Mouse (Mus musculus) forebrain, postnatal 0 days (tissue): Measurements from ENCODE around the gene Bloc1s4. TPM values are rescaled to one million over a fixed set of nuclear protein-coding genes. Genes with fewer than 3 reads are reported as not detected.

Experiments
- ATAC-seq: fragments of 200-750 bp; cut with Nextera tagmentation; 2 replicates; pipeline ENCODE4 v1.8.0; 2017; ENCODE audit warnings: mild to moderate bottlenecking, moderate library complexity
- DNase-seq: peaks from one replicate; pipeline ENCODE4 v3.0.0-alpha.2; 2015
- H3K27ac ChIP-seq: fragments of 300-500 bp; sonication (generic); 2 replicates; pipeline ENCODE4 v1.5.1; 2014; ENCODE audit warnings: low read depth, mild to moderate bottlenecking, antibody characterized with exemption, low read length, moderate library complexity, mixed read lengths
- H3K27me3 ChIP-seq: fragments of 300-500 bp; sonication (generic); 2 replicates; pipeline ENCODE4 v1.6.1; 2014; ENCODE audit warnings: mild to moderate bottlenecking, low read length, mixed read lengths; ENCODE audit not compliant: insufficient read depth
- H3K36me3 ChIP-seq: fragments of 300-500 bp; sonication (generic); 2 replicates; pipeline ENCODE4 v1.6.1; 2014; ENCODE audit warnings: mild to moderate bottlenecking, moderate library complexity; ENCODE audit not compliant: insufficient read depth
- H3K4me1 ChIP-seq: fragments of 300-500 bp; sonication (generic); 2 replicates; pipeline ENCODE4 v1.6.1; 2014; ENCODE audit warnings: antibody characterized with exemption; ENCODE audit not compliant: insufficient read depth
- H3K4me2 ChIP-seq: fragments of 300-500 bp; sonication (generic); 2 replicates; pipeline ENCODE4 v1.6.1; 2014; ENCODE audit warnings: low read depth, mild to moderate bottlenecking, moderate library complexity
- H3K4me3 ChIP-seq: fragments of 300-500 bp; sonication (generic); 2 replicates; pipeline ENCODE4 v1.5.1; 2014; ENCODE audit warnings: low read depth, low read length, mixed read lengths
- H3K9ac ChIP-seq: fragments of 300-500 bp; sonication (generic); 2 replicates; pipeline ENCODE4 v1.6.1; 2014; ENCODE audit warnings: mild to moderate bottlenecking
- H3K9me3 ChIP-seq: fragments of 300-500 bp; sonication (generic); 2 replicates; pipeline ENCODE4 v1.6.1; 2016; ENCODE audit warnings: low read length
- CTCF ChIP-seq: sonication (generic); IDR thresholded peaks from 2 replicates; pipeline ENCODE4 v1.5.1; 2016; ENCODE audit warnings: antibody characterized with exemption, control low read depth, low read depth
- WGBS: fragments of 180-500 bp; shearing (Covaris S2); extraction: QIAGEN DNeasy Blood & Tissue Kit; methylation state at CpG from one replicate; pipeline ENCODE4 v1.1.7; 2014; 5-methylcytosine and 5-hydroxymethylcytosine counted together
- polyA plus RNA-seq: library from polyadenylated mRNA; unstranded; fragments of >200 nt; fragmentation: Nextera tagmentation; extraction: Ambion mirVana; gene quantifications from 2 replicates; pipeline ENCODE4 v1.2.1, GENCODE M21; 2015
- total RNA-seq: library from RNA; depleted of rRNA; stranded (reverse); fragments of >200 nt; gene quantifications from 2 replicates; pipeline ENCODE4 v1.2.3, GENCODE M21; 2014; rRNA removed

Gene Bloc1s4
- total and polyA plus RNA-seq, 2 experiments from 2014 or later: 23.6 to 32.7 TPM

DNA sequence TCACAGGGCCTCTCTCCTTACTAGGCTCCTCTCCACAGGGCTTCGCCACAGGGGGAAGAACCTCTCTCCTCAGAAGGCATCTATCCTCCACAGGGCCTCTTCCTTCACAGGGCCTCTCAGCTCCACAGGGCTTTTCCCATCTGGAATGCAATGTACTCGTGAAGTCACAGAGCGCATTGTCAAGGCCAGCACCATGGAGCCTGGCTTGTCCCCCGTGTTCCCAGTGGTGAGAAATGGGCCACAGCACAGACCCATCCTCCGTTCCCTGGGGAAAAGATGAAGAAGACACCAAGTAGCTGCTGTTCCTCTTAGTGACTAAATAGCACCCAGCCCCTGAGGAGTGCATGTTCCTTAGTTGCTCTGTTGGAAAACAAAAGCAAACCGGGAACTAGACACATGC lies 43.8 kb downstream of the Bloc1s4 start:
- no peak overlapping the region for H3K9ac ChIP-seq
- H3K4me3 ChIP-seq: no peak overlapping the region
- H3K4me2 ChIP-seq: no peak overlapping the region
- no peak overlapping the region for H3K27ac ChIP-seq
- DNase-seq (no peak), ATAC-seq (no peak)
- no peaks in the 10 kb centered on the region for H3K36me3 ChIP-seq
- no peak for TF ChIP-seq CTCF
- no peaks in the 10 kb centered on the region for H3K9me3 ChIP-seq
- no peaks in the 10 kb centered on the region for H3K27me3 ChIP-seq
- WGBS: 79% methylated on average over 6 of the region's 6 CpGs
- H3K4me1 ChIP-seq: no peaks in the 10 kb centered on the region

DNA sequence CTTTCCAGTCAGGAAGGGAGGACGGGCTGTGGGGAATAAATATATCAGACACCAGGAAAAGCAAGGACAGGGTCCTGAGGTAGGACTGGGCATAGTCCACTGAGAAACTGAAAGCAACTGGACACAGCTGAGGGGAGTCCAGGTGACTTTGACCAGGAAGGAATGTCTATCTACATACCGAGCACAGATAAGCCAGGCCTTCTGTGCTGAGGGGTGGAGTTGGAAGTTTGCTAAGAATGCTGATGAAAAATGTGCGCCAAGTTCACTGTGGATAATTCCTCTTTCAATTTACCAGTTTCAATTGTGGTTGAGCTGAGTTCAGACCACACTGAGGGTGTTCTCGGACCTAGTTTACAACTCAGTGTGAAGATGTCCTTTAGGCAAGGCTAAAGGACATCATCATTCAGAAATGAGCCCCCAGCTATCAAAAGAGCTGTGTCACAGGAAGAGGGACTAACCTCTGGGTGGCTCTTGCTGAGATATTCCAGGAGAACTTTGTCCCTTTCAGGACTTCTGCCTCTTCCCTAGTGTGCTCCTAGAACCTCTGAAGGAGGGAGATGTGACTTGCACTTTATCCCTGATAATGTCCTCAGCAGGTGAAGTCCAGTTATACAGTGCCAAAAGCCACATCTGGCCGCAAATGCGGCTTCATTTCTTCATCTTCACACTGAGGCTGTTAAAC lies 47.4 kb downstream of the Bloc1s4 start:
- no peak for DNase-seq
- Histone ChIP-seq H3K4me1 (0 out of 2 replicates have a peak, but pooled peaks cover 4% of the 10 kb centered on the region), H3K27ac (no peak overlapping the region), H3K4me2 (no peak overlapping the region), H3K27me3 (no peaks in the 10 kb centered on the region), H3K4me3 (no peak overlapping the region), H3K9me3 (no peaks in the 10 kb centered on the region), H3K36me3 (no peaks in the 10 kb centered on the region), H3K9ac (no peak overlapping the region)
- no peak for TF ChIP-seq CTCF
- 83% methylated on average over 6 of the region's 6 CpGs for WGBS
- ATAC-seq: no peak

DNA sequence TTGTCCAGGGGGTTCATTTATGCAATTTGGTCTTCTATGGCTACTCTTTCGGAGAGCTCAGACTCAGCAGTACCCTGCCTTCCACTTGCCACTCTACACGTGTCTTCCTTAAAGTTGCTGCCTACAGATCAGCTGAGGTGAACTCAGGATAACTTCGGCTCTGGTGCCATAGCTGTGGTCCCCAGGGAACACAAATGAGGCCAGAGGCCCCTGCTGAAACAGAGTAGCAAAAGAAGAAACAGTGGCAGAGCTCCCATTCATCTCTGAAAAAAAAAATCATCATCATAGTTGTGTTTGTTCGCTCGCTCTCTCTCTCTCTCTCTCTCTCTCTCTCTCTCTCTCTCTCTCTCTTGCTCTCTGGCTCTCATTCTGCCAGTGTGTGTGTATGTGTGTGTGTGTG lies 49.8 kb downstream of the Bloc1s4 start:
- H3K27me3 ChIP-seq: no peaks in the 10 kb centered on the region
- no peak overlapping the region for H3K4me3 ChIP-seq
- no peak overlapping the region for H3K4me2 ChIP-seq
- H3K9me3 ChIP-seq: no peaks in the 10 kb centered on the region
- H3K27ac ChIP-seq: no peak overlapping the region
- no peaks in the 10 kb centered on the region for H3K36me3 ChIP-seq
- ATAC-seq: no peak
- no peak overlapping the region for H3K9ac ChIP-seq
- no peak for DNase-seq
- WGBS: 68% methylated on average over 5 of the region's 5 CpGs
- TF ChIP-seq CTCF: no peak
- H3K4me1 ChIP-seq: peaks cover 9% of the 10 kb centered on the region; the same call in 1 of the 2 replicates

DNA sequence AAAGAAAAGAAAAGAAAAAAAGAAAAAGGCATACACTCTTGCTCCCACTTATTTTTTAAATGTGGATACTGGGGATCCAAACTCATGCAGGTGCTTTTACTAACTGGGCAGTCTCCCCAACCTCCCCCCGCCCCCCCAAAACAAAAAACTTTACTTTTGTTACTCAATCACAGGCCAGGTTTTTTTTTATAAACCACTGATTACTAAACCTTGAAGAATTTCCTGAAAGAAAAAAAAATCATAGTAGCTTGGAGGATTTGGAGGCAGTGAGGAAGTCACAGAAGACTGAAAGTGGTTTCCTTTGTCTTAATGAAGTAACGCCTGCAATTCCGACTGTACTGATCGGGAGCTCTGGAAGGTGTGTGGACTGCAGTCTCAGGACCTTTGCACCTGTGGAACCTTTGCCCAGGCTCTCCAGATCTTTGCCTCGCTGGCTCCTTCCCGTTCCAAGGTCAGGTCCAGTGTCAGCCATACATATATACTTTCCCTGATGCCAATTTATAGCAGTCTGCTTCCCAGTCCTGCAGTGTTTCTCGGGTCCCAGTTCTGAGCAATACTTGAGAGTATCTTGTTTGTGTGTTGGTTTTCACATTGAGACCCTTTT lies 50.3 kb downstream of the Bloc1s4 start:
- 81% methylated on average over 7 of the region's 7 CpGs for WGBS

More for the DNA sequence above, 50.3 kb downstream of the Bloc1s4 start:
- Histone ChIP-seq H3K9me3 (no peaks in the 10 kb centered on the region), H3K4me2 (no peak overlapping the region), H3K27ac (no peak overlapping the region), H3K4me1 (peaks cover 14% of the 10 kb centered on the region; the same call in 1 of the 2 replicates), H3K9ac (no peak overlapping the region), H3K4me3 (no peak overlapping the region), H3K27me3 (no peaks in the 10 kb centered on the region), H3K36me3 (no peaks in the 10 kb centered on the region)
- DNase-seq (no peak), ATAC-seq (no peak)
- TF ChIP-seq CTCF: no peak

Other genes starting within 250 kb of the Bloc1s4 start
- gene Tbc1d14, start 155.4 kb downstream of the Bloc1s4 start, total RNA-seq: 28.1 and 29.0 TPM in 2 replicates
- 74.1 and 74.5 TPM in 2 replicates for gene Tbc1d14, start 155.4 kb downstream of the Bloc1s4 start, polyA plus RNA-seq
- 84.7 and 105 TPM in 2 replicates for gene D5Ertd579e, start 52.6 kb downstream of the Bloc1s4 start, total RNA-seq
- 23.3 and 27.4 TPM in 2 replicates for gene D5Ertd579e, start 52.6 kb downstream of the Bloc1s4 start, polyA plus RNA-seq
- 296 and 353 TPM in 2 replicates for gene Mrfap1, start 48.1 kb upstream of the Bloc1s4 start, total RNA-seq
- 477 and 530 TPM in 2 replicates for gene Mrfap1, start 48.1 kb upstream of the Bloc1s4 start, polyA plus RNA-seq
- 10.8 and 13.9 TPM in 2 replicates for gene Man2b2, start 82.0 kb upstream of the Bloc1s4 start, total RNA-seq
- gene Man2b2, start 82.0 kb upstream of the Bloc1s4 start, polyA plus RNA-seq: 10.3 and 12.7 TPM in 2 replicates
- gene Ppp2r2c, start 119.9 kb upstream of the Bloc1s4 start, total RNA-seq: 171 and 177 TPM in 2 replicates
- gene Ppp2r2c, start 119.9 kb upstream of the Bloc1s4 start, polyA plus RNA-seq: 75.5 and 96.1 TPM in 2 replicates
- gene Wfs1, start 240.6 kb upstream of the Bloc1s4 start, total RNA-seq: 9.6 and 12.9 TPM in 2 replicates
- 10.3 and 16.9 TPM in 2 replicates for gene Wfs1, start 240.6 kb upstream of the Bloc1s4 start, polyA plus RNA-seq